Mouse (Mus musculus) heart, adult 8-10 months (tissue): ENCODE measurements around the gene Ebf1. TPM values are rescaled to one million over a fixed set of nuclear protein-coding genes. Genes with fewer than 3 reads are reported as not detected.

Experiments
- DNase-seq: peaks from one replicate; pipeline ENCODE4 v3.0.0; 2022; ENCODE audit warnings: low spot score
- total RNA-seq, 4 experiments: library from RNA; stranded (reverse); gene quantifications; 2 replicates each; pipeline ENCODE4 v1.2.4; 2022

The Ebf1 gene
- total RNA-seq, 4 experiments from 2014 or later, result 10.5 to 15.1 (median 11.7) TPM

DNA sequence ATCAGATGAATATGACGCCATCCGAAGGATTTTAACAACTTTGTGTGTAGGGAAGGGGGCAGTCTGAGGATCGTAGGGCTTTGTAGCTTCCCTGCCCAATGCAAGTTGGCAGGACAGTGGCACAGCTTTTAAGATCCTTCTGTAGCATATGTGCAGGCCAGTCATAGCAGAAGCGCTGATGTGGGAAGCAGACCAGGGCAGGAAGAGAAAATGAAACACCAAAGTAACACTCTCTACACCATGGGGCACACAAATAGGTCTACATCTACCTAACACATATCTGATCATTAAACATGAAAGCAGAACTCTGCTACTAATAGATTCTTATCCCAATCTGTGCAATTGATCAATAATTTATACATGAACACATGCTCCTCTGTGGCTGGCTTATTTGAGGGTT lies 277.7 kb downstream of the Ebf1 start:
- DNase-seq, result no peak

DNA sequence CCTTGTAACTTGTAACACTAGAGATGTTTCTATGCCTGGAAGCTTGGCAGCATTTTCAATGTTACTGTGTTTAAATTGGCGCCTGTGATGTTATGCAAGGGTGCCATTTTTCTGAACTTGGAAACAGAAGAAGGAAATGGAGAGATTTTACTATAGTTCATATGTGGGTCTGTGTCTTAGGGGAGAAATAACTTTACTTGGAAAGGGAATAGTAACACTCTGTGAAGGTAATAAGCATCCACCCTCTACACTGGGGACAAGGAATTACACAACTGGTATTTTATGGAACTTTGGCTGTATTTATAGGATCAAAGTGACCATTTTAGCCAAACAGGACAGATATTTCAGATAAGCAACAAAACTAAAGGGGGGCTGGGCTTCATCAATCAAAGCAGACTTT lies 278.8 kb downstream of the Ebf1 start:
- no peak for DNase-seq

DNA sequence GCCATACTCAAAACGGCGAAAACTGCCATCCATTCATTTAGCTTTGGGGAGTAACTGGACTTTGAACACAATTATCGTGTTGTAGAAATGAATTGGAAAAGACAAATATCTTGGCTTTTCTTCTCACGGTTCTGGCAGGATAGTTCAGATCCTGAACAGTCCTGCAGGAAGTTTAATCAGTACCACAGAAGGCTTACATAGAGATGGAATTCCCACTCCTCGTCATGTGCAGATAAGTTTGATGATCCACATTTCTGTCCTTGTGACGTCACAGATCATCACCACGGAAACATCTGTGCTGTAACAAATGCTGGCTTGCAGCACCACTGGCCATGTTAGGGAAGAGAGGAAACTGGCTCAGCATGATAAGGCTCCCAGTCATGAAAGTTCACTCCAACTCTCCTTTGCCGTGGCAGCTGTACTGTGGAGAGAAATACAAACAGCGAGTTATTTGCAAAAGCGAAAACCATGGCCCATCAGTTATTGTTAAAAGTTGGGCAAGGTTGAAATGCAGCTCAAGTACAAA lies 280.1 kb downstream of the Ebf1 start:
- DNase-seq, result peak; percentile 73

DNA sequence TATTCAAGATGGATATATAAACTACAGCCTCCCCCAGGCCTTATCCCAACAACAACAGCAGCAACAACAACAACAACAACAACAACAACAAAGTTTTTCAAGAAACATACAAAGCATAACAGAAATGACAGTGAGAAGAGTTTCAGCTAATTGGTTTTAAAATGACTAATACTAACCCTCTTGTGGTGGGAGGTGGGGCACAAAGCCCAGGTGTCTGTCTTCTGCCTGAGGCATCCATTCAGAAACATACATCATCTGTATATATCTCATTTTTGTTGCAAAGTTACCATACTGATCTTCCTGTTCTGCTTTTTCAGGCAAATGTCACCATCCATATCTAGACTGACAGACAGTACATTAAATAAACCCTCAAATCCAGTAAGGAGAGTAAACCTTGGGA lies 282.4 kb downstream of the Ebf1 start:
- DNase-seq, result no peak

DNA sequence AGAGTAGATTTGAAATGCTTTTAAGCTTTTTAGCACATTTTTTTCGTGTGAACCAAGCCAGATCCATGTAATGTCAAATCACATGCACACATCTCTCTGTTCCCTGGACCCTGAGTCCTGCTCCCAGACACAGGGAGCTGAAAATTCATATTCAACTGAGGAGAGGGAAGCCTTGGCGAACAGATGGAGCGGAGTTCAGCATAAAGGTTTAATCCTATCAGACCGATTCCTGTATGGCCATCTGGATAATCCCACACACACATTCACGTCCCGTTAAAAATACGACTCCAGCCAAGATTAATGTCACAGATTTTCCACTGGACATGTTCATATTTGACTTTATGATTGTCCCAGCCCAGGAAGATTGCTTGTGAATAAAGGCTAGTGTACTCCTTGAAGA lies 282.8 kb downstream of the Ebf1 start:
- no peak for DNase-seq

DNA sequence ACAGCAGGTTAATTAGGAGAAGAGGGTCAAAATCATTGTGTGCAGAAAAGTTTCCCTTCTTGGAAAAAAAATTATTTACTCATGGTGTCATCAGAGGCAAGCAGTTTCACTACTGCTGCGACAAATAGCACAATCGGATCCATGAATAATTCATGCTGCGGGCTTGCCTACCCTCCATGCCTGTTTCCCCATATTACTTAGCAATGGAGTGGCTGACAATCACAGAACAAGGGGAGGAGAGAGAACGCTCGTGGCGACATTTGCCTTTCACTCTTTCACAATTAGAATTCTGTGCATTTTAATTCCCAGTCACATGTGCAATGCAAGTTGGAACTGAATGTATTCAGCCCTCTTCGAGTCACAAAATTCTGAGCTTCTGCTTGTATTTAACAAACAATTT lies 283.4 kb downstream of the Ebf1 start:
- no peak for DNase-seq

GRCm38 (mm10) chr11:44901715-44902114 lies 284.6 kb downstream of the Ebf1 start:
- no peak for DNase-seq

DNA sequence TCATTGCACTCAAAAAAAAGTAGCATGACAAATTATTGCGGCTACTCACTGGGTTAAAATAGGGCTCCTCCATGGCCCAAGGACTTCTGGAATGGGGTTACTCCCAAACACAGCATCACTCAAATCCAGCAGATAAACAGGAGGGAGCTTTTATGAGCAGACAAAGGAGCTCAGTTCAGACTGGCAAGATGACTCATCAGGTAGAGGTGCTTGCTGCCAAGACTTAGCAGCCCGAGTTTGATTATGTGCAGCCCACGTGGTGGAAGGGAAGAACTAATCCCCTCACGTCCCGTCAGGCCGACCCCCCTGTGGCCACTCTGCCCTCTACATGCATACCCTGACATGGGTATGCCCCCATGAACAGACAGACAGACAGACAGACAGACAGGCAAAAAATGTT lies 285.0 kb downstream of the Ebf1 start:
- DNase-seq, result no peak

DNA sequence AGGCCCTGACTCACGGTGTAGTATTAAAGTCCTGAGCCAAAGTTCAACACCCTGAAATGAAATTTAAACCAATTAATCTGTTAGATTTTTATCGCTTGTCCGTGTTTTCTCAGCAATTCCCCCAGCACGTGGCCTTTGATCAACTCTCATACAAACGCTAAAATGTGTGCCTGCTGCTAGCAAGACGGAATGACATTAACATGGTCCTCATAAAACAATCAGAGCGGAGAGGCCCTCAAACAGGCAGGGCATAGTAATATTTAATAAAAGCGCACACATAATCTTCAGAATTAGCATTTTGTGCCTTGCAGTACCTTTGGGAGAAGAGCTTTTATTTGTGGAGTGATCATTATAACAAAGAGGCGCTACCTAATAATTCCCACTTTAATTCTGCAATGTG lies 287.0 kb downstream of the Ebf1 start:
- DNase-seq, result no peak

GRCm38 (mm10) chr11:44906456-44906855 lies 289.3 kb downstream of the Ebf1 start:
- DNase-seq, result peak; percentile 78

- no peak for DNase-seq
These were observed 294.6 kb downstream of the Ebf1 start for GRCm38 (mm10) chr11:44911765-44912164.

DNA sequence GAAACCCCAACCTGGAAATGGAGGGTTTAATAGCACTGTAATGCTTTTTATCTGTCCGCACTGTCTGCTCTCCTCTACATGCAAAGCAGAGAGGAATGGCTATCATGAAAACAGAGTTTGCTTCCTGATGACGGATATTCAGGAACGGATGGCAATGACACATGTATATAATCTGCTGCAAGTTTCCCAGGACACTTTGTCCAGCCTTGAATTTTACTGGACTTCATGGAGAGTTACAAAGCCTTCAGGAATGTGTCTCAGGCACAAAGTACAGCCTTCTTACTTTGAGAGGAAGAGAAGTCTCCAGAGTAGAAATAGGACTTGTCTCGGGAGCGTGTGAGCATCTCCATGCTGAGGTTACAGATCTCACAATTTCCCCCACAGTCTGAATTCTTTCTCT lies 296.7 kb downstream of the Ebf1 start:
- DNase-seq, result no peak

DNA sequence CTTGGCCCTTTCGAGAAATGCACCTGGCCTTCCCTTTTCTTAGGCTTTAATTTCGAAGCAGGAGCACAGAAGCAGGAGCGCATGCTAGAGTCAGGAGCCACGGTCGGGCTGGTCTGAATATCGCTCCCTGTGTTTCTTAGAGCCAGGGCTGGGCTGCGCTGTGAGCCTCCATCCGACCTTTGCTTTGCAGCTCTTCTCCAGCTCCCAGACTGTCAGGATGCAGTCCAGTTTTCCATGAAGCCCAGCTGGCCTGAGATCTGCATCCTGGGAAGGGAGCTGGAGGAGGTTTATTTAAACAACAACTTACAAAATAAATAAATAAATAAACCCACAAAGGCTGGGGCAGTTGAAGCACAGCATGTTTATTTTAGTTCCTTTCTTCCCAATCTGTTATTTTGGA lies 299.9 kb downstream of the Ebf1 start:
- peak; percentile 40 for DNase-seq

DNA sequence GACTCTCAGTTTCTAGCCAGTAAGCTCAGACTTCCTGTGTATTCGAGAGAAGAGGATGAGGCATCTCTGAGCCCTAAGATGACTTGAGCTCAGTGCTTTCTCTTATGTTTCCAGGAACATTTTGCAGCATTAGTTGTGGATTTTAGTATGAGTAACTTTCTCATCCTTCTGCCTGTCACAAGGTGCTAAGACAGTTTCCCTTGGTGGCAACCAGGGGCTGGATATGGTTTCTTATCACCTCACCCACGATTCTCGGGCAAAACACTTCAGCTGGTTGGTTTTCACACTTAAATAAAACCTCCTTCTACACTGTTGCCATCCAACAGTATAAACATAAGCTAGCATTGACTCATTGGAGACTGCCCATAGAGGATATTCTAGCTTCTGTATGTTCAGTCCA lies 306.0 kb downstream of the Ebf1 start:
- no peak for DNase-seq

DNA sequence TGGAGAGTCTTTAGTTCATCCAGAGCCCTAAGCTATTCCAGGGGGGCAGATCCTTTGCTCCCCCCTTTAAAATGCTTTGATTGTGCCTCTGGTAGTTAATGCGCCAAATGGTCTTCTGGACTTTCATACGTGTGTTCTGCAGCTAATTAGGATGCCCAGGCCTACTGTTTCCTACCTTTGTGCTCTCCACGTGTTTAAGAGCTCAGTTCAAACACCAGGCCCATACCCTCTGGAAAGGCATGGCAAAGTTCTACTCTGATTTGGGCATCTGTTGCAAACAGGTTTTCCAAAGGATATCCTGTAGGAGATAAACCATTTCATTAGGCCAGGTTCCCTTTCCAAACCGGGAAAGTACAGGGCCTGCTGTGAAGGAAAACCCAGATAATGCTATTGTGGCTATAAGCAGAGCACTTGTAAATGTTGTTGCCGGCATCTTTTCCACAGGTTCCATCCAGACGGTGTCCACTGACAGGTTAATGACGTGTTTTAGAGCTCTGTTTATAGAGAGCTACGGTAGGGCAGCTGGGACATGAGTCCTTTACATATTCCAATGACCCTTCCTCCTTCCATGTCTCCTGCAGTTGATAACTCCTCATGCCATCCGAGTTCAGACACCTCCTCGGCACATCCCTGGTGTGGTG lies 306.9 kb downstream of the Ebf1 start:
- DNase-seq, result no peak

GRCm38 (mm10) chr11:44924896-44925295 lies 307.8 kb downstream of the Ebf1 start:
- no peak for DNase-seq

- DNase-seq, result peak; percentile 78
These were observed 308.8 kb downstream of the Ebf1 start for GRCm38 (mm10) chr11:44925806-44926525.

- no peak for DNase-seq
These were observed 311.3 kb downstream of the Ebf1 start for GRCm38 (mm10) chr11:44928403-44928802.

DNA sequence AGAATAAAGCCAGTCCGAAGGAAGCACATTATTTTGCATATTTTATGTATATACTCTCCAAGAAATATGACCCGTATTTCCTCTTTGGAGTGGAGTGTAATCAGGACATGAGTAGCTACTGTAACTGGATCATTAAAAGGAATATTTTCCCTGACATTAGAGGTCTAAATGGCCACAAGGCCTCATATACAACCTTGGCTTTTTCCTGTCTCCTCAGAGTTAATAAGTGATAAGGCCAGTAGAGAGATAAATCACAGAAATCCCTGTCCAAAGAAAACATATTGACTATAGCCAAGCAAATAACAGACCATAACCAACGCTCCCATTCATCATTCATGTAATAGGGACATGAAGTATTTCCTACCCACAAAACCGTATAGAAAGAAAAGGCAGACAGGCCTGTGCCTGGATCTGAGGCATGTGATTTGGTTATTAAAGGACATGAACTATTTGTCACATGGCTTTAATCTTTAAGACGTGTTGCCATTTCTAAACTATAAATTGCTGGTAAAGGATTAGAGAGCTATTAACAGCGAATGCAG lies 315.9 kb downstream of the Ebf1 start:
- DNase-seq, result no peak

DNA sequence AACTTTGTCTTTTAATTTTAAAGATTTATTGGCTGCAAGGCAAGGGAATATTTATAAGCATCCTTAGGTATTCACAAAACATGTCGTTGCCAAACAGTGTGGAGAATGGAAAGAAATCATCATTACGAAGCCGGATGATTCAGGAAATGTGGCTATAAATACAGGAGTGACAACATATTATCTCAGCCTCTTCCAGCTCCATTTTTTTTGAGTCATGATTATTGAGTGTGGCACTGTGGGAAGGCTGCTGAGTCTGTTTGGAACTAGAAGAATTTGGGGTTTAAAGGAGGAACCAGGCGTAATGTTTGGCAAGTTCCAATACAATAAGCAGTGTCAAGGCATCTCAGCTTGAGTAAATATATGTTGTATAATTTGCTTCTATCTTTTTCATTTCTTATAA lies 326.7 kb downstream of the Ebf1 start:
- no peak for DNase-seq

DNA sequence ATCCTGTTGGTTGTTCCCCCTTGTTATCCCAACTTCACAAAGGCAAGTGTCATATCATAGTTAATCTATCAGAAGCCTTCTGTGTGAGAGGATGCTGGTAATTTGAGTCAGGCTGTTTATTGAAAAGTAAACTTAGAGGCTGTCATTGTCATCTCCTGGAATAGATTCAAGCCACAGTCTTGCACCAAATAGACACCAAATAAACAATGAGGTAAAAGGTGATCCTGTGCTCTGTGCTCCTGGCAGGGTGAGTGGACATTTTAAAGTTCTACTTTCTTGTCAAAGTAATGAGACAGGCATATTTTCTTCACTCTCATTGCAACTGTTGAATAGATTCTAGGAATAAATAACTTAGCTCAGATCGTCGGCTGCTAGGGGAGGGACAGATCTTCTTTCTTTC lies 327.3 kb downstream of the Ebf1 start:
- DNase-seq, result no peak

GRCm38 (mm10) chr11:44946618-44947017 lies 329.5 kb downstream of the Ebf1 start:
- peak; percentile 45 for DNase-seq

DNA sequence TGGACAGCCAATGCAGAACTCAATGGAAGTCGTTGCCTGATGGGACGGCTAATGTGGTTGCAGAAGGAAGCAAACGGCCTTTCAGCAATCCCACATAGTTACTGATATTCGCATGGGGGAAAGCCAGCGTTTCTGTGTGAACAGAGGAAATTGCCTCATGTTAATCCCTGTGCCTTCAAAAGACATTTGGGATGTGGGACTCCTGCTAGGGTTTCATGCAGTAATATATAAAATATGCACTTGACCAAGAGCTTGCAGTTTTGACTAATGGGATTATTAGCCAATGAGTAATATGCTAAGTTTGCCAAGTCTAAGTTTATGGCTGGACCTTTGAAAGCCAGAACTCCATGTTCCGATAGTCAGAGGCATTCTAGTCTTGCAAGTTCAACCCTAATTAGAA lies 331.4 kb downstream of the Ebf1 start:
- DNase-seq, result peak; percentile 71
